Mouse (Mus musculus): Measurements from ENCODE around the gene Ryr1. TPM values are rescaled to one million over a fixed set of nuclear protein-coding genes. Genes with fewer than 3 reads are reported as not detected.
"Not testable (repeated sequence)": the region's sequence is repeated elsewhere in the genome, so short reads cannot be mapped to it uniquely, and the experiment has no call there.

The Ryr1 gene
- total RNA-seq, 2 experiments from 2014 or later = 420 to 483 TPM

GRCm38 (mm10) chr7:28992997-28993396 is 132.0 kb downstream of the Ryr1 start:
- DNase-seq (ENCODE audit: low spot score in 2 of 2) = no peak

GRCm38 (mm10) chr7:28991616-28992015 is 133.4 kb downstream of the Ryr1 start:
- DNase-seq (ENCODE audit: low spot score in 2 of 2) = no peak

GRCm38 (mm10) chr7:28990766-28991273 is 134.2 kb downstream of the Ryr1 start:
- no peak for DNase-seq (ENCODE audit: low spot score in 2 of 2)

GRCm38 (mm10) chr7:28985207-28985606 is 139.8 kb downstream of the Ryr1 start:
- no peak for DNase-seq (ENCODE audit: low spot score in 2 of 2)

- no peak for DNase-seq (ENCODE audit: low spot score in 2 of 2)
These were observed 140.5 kb downstream of the Ryr1 start for GRCm38 (mm10) chr7:28984452-28984851.

- no peak for DNase-seq (ENCODE audit: low spot score in 2 of 2)
These were observed 141.1 kb downstream of the Ryr1 start for GRCm38 (mm10) chr7:28983849-28984248.

GRCm38 (mm10) chr7:28983141-28983564 is 141.8 kb downstream of the Ryr1 start:
- DNase-seq (ENCODE audit: low spot score in 2 of 2) = no peak

- DNase-seq (ENCODE audit: low spot score in 2 of 2) = no peak
These were observed 142.5 kb downstream of the Ryr1 start for GRCm38 (mm10) chr7:28982274-28983013.

- DNase-seq (ENCODE audit: low spot score in 2 of 2) = peak; percentile 92 to 97
These were observed 143.2 kb downstream of the Ryr1 start, which contains the start of the genes Eif3k and Map4k1 for GRCm38 (mm10) chr7:28981651-28982273. Gene Eif3k (minus strand): TSS chr7:28981864. Gene Map4k1 (plus strand): TSS chr7:28982050.

GRCm38 (mm10) chr7:28977556-28977955 is 147.4 kb downstream of the Ryr1 start:
- no peak for DNase-seq (ENCODE audit: low spot score in 2 of 2)

GRCm38 (mm10) chr7:28973025-28973424 is 152.0 kb downstream of the Ryr1 start:
- no peak for DNase-seq (ENCODE audit: low spot score in 2 of 2)

GRCm38 (mm10) chr7:28972542-28972985 is 152.4 kb downstream of the Ryr1 start:
- peak; percentile 72 to 83 for DNase-seq (ENCODE audit: low spot score in 2 of 2)

- DNase-seq (ENCODE audit: low spot score in 2 of 2) = peak in 1 of 2 experiments; percentile 50
These were observed 153.2 kb downstream of the Ryr1 start for GRCm38 (mm10) chr7:28971770-28972269.

GRCm38 (mm10) chr7:28971029-28971428 is 153.9 kb downstream of the Ryr1 start:
- DNase-seq (ENCODE audit: low spot score in 2 of 2) = no peak

- DNase-seq (ENCODE audit: low spot score in 2 of 2) = no peak
These were observed 155.1 kb downstream of the Ryr1 start for GRCm38 (mm10) chr7:28969672-28970394.

- no peak for DNase-seq (ENCODE audit: low spot score in 2 of 2)
These were observed 155.7 kb downstream of the Ryr1 start for GRCm38 (mm10) chr7:28969271-28969670.

- DNase-seq (ENCODE audit: low spot score in 2 of 2) = not testable (repeated sequence)
These were observed 156.9 kb downstream of the Ryr1 start for GRCm38 (mm10) chr7:28968120-28968519.

- no peak for DNase-seq (ENCODE audit: low spot score in 2 of 2)
These were observed 158.1 kb downstream of the Ryr1 start for GRCm38 (mm10) chr7:28966751-28967505.

- no peak for DNase-seq (ENCODE audit: low spot score in 2 of 2)
These were observed 158.8 kb downstream of the Ryr1 start for GRCm38 (mm10) chr7:28966181-28966580.

GRCm38 (mm10) chr7:28965346-28965840 is 159.6 kb downstream of the Ryr1 start:
- DNase-seq (ENCODE audit: low spot score in 2 of 2) = no peak
